Mouse (Mus musculus) neural tube, embryonic 12.5 days (tissue): Measurements from ENCODE around the gene Dvl3. TPM values are rescaled to one million over a fixed set of nuclear protein-coding genes. Genes with fewer than 3 reads are reported as not detected.

Source experiments
- ATAC-seq: fragments of 200-750 bp; cut with Nextera tagmentation; 2 replicates; pipeline ENCODE4 v1.8.0; 2017; ENCODE audit warnings: low read depth, mild to moderate bottlenecking, moderate TSS enrichment, moderate library complexity; ENCODE audit not compliant: low FRiP score
- H3K27ac ChIP-seq: fragments of 300-500 bp; sonication (generic); 2 replicates; pipeline ENCODE4 v1.5.1; 2016
- H3K27me3 ChIP-seq: fragments of 300-500 bp; sonication (generic); replicated peaks from 2 replicates; pipeline ENCODE4 v1.6.1; 2016; ENCODE audit warnings: mild to moderate bottlenecking
- H3K36me3 ChIP-seq: fragments of 300-500 bp; sonication (generic); 2 replicates; pipeline ENCODE4 v1.6.1; 2016; ENCODE audit warnings: mild to moderate bottlenecking
- H3K4me1 ChIP-seq: fragments of 300-500 bp; sonication (generic); 2 replicates; pipeline ENCODE4 v1.6.1; 2016
- H3K4me2 ChIP-seq: fragments of 300-500 bp; sonication (generic); replicated peaks from 2 replicates; pipeline ENCODE4 v1.6.1; 2016; ENCODE audit warnings: mild to moderate bottlenecking
- H3K4me3 ChIP-seq: fragments of 300-500 bp; sonication (generic); 2 replicates; pipeline ENCODE4 v1.5.1; 2016
- H3K9ac ChIP-seq: fragments of 300-500 bp; sonication (generic); 2 replicates; pipeline ENCODE4 v1.6.1; 2016; ENCODE audit warnings: mild to moderate bottlenecking
- H3K9me3 ChIP-seq: fragments of 300-500 bp; sonication (generic); 2 replicates; pipeline ENCODE4 v1.6.1; 2016; ENCODE audit warnings: mild to moderate bottlenecking
- WGBS: fragments of 180-500 bp; shearing (Covaris S2); methylation state at CpG from one replicate; pipeline ENCODE4 v1.1.7; 2016; 5-methylcytosine and 5-hydroxymethylcytosine counted together
- polyA plus RNA-seq: library from polyadenylated mRNA; unstranded; fragments of >200 nt; fragmentation: Nextera tagmentation; extraction: Ambion mirVana; gene quantifications from 2 replicates; pipeline ENCODE4 v1.2.1, GENCODE M21; 2016

Gene Dvl3
- polyA plus RNA-seq, 1 experiment from 2014 or later = 54.9 TPM

- Histone ChIP-seq H3K27me3 (no peaks in the 10 kb centered on the region), H3K4me2 (no peak overlapping the region), H3K36me3 (peaks cover 50% of the 10 kb centered on the region), H3K27ac (no peak overlapping the region), H3K9ac (no peak overlapping the region), H3K9me3 (no peaks in the 10 kb centered on the region), H3K4me3 (no peak overlapping the region), H3K4me1 (peaks cover 17% of the 10 kb centered on the region)
- no peak for ATAC-seq
- 96% methylated on average over 5 of the region's 5 CpGs for WGBS
These were observed 34.9 kb downstream of the Dvl3 start for GRCm38 (mm10) chr16:20551691-20552090.

- ATAC-seq = no peak
These were observed 35.8 kb downstream of the Dvl3 start for GRCm38 (mm10) chr16:20552594-20552993.

DNA sequence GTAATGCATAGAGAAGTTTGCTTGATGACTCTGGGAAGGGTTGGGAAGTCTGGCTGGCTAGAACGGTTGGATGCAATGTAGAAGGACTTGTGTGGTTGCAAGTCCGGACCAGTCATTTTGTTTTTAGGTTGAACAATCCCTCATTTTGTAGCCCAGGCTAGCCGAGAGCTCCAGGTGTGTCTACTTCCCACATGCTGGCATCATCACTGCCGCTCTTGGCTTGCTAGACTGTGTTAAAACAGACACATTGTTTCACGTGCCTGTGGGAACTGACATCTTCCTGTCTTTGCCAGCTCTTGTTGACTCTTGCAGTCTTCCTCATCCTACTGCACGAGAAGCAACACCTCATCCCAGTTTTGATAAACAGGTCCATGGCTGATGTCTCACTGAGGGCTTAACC, 38.2 kb downstream of the Dvl3 start:
- Histone ChIP-seq H3K4me1 (no peaks in the 10 kb centered on the region), H3K27ac (no peak overlapping the region), H3K27me3 (no peaks in the 10 kb centered on the region), H3K4me3 (no peak overlapping the region), H3K9ac (no peak overlapping the region), H3K9me3 (no peaks in the 10 kb centered on the region), H3K4me2 (no peak overlapping the region), H3K36me3 (peaks cover 78% of the 10 kb centered on the region)
- 92% methylated on average over 6 of the region's 6 CpGs for WGBS
- no peak for ATAC-seq

More at GRCm38 (mm10) chr16:20552594-20552993, 35.8 kb downstream of the Dvl3 start:
- no peak overlapping the region for H3K4me3 ChIP-seq
- H3K9ac ChIP-seq = no peak overlapping the region
- H3K36me3 ChIP-seq = peaks cover 54% of the 10 kb centered on the region
- WGBS = 87% methylated on average over 1 of the region's 1 CpGs
- no peaks in the 10 kb centered on the region for H3K27me3 ChIP-seq
- no peaks in the 10 kb centered on the region for H3K9me3 ChIP-seq
- H3K4me2 ChIP-seq = no peak overlapping the region
- no peak overlapping the region for H3K27ac ChIP-seq
- H3K4me1 ChIP-seq = peaks cover 14% of the 10 kb centered on the region

DNA sequence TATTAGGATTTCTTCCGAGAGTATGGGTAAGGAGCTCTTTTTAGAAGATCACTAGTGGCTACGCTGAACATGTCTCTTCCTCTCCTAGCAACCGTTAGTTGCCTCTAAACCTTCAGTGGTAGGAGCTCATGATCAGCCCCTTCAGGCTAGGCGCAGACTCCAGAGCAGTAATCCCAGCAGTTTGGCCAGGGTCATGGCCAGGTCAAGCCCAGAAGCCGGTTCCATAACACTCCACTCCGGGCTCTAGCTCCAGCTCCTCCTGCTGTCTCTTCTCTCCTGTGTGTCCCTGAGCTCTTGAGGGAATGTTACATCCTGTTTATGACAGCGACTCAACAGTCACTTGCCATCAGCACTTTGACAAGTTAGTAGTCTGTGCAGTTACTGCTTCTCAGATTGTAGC, 40.6 kb downstream of the Dvl3 start:
- Histone ChIP-seq H3K4me2 (no peak overlapping the region), H3K27me3 (no peaks in the 10 kb centered on the region), H3K27ac (no peak overlapping the region), H3K4me1 (no peaks in the 10 kb centered on the region), H3K9me3 (no peaks in the 10 kb centered on the region), H3K4me3 (no peak overlapping the region), H3K9ac (no peak overlapping the region), H3K36me3 (peaks cover 79% of the 10 kb centered on the region)
- WGBS = 72% methylated on average over 7 of the region's 7 CpGs
- ATAC-seq = no peak

DNA sequence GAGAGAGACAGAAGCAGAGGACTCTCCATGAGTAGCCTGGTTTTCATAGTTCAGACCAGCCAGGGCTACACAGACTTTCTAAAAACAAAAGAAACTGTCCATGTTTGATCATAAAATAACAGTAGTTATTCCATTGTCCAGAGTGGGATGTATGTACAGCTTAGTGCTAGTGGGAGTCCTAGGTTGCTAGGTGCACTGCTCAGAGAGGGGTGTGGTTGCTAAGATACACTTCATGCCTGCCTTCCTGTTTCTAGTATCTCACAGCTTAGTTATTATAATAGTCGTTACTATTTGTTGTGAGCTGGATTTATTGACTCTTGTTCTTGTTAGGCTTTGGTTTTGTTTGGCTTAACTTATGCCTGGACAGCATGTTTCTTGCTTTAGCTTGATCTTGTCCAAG, 48.3 kb downstream of the Dvl3 start:
- Histone ChIP-seq H3K4me3 (no peak overlapping the region), H3K27me3 (no peaks in the 10 kb centered on the region)
- WGBS = 68% methylated on average over 1 of the region's 1 CpGs

More for the DNA sequence above, 48.3 kb downstream of the Dvl3 start:
- Histone ChIP-seq H3K4me1 (no peaks in the 10 kb centered on the region), H3K4me2 (no peak overlapping the region), H3K9ac (no peak overlapping the region), H3K36me3 (peaks cover 31% of the 10 kb centered on the region), H3K9me3 (no peaks in the 10 kb centered on the region), H3K27ac (no peak overlapping the region)
- ATAC-seq = no peak

Other genes with a start within 250 kb of the Dvl3 start
- gene Parl, start 214.6 kb upstream of the Dvl3 start, polyA plus RNA-seq = 91.7 and 98.8 TPM in 2 replicates
- not detected in 2 replicates for gene Cyp2ab1, start 191.6 kb upstream of the Dvl3 start, polyA plus RNA-seq
- gene Abcc5, start 90.6 kb upstream of the Dvl3 start, polyA plus RNA-seq = 121 and 131 TPM in 2 replicates
- gene Eif2b5, start 18.2 kb upstream of the Dvl3 start, polyA plus RNA-seq = 121 and 125 TPM in 2 replicates
- 922 and 966 TPM in 2 replicates for gene Ap2m1, start 18.5 kb downstream of the Dvl3 start, polyA plus RNA-seq
- 70.9 and 81.2 TPM in 2 replicates for gene Abcf3, start 31.6 kb downstream of the Dvl3 start, polyA plus RNA-seq
- gene Vwa5b2, start 72.5 kb downstream of the Dvl3 start, polyA plus RNA-seq = 12.7 and 14.0 TPM in 2 replicates
- 18.7 and 21.2 TPM in 2 replicates for gene Eef1akmt4, start 94.6 kb downstream of the Dvl3 start, polyA plus RNA-seq
- gene Gm49333, start 94.6 kb downstream of the Dvl3 start, polyA plus RNA-seq = not detected in 2 replicates
- gene Alg3, start 94.8 kb downstream of the Dvl3 start, polyA plus RNA-seq = 43.3 and 44.5 TPM in 2 replicates
- gene Camk2n2, start 104.3 kb downstream of the Dvl3 start, polyA plus RNA-seq = 11.9 and 12.3 TPM in 2 replicates
- gene Ece2, start 112.8 kb downstream of the Dvl3 start, polyA plus RNA-seq = 6.9 and 8.0 TPM in 2 replicates
- 412 and 424 TPM in 2 replicates for gene Psmd2, start 134.7 kb downstream of the Dvl3 start, polyA plus RNA-seq
- 183 and 190 TPM in 2 replicates for gene Eif4g1, start 151.3 kb downstream of the Dvl3 start, polyA plus RNA-seq
- gene Fam131a, start 176.3 kb downstream of the Dvl3 start, polyA plus RNA-seq = 20.8 and 24.3 TPM in 2 replicates
- 85.4 and 85.5 TPM in 2 replicates for gene Polr2h, start 200.7 kb downstream of the Dvl3 start, polyA plus RNA-seq
- gene Clcn2, start 200.8 kb downstream of the Dvl3 start, polyA plus RNA-seq = 40.8 and 43.3 TPM in 2 replicates
- 7.0 and 8.0 TPM in 2 replicates for gene Chrd, start 216.1 kb downstream of the Dvl3 start, polyA plus RNA-seq
- 1.2 and 1.3 TPM in 2 replicates for gene Thpo, start 217.5 kb downstream of the Dvl3 start, polyA plus RNA-seq